Mouse (Mus musculus): ENCODE measurements around the gene Wdr90.

The Wdr90 gene

GRCm38 (mm10) chr17:25802825-25803517, 58.3 kb downstream of the Wdr90 start:
- no peak for DNase-seq (ENCODE audit: low read depth, low spot score)

DNA sequence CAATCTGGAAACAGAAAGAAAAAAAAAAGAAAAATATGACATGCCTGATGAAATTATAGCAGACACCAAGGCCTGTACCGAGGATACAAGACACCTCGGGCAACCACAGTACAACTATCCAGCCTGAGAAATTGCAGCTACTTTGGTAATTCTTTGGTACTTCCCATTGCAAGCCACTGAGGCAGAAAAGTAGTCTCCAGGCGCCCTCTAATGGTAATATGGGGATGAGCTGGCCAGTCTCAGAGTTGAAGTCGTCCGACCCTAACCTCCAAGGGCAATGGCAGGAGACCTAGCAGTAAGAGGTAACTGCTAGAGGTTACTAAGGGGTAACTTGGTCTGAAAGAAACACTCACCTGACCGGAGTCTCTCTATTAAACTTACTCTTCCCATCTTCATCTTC, 60.3 kb downstream of the Wdr90 start:
- DNase-seq (ENCODE audit: low read depth, low spot score) = peak; percentile 44

- peak; percentile 56 for DNase-seq (ENCODE audit: low read depth, low spot score)
Observed at GRCm38 (mm10) chr17:25796951-25797369, 64.3 kb downstream of the Wdr90 start, which contains the start of gene Metrn. Gene Metrn, minus strand, starts transcription at chr17:25797136.

DNA sequence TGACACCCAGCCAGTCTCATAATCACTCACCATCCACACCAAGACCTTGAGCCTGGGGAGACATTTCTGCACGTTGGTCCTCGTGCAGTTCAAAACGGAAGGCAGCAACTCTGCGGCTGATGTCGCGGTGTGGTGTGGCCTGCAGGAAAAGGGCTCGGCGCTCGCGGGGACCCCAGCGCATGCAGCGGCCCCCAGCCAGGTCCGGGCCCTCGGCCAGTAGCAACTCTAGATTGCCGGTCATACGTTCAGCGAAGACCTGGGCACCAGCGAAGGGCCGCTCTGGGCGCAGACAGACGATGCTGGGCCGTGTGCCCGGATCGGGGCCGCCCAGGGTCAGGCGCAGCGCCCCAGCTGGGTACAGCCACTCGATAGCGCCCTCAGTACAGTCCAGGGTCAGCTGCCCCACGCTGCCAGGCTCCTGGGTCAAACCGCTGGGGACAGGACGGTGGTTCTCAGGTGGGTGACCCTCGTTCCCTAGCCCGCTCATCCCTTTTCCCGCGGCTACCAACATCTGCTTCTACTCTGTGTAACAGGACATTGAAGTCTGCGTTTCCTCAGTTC, 65.0 kb downstream of the Wdr90 start:
- DNase-seq (ENCODE audit: low read depth, low spot score) = no peak

DNA sequence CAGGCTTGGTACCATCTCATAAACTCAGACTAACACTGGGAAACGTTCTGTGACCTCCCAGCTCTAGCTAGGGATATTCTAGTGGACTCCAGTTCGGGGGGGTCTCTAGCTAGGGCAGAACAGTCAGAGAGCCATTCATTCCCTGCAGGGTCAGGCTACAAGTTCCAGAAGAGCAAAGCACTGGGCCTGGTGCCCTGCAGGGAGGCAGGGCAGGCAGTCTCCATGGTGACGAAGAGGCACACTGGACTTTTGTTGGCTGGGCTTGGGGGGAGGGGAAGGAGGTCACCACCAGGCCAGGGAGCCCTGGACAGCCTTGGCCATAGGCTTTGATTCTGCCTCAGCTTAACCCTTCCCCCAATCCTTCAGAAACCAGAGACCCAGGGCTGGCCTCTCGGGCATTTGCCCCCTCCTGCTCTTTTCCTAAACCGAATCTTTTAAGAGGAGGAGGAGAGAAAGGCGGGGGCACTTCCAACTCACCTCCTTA, 65.7 kb downstream of the Wdr90 start, which contains the start of gene AC134908.4:
Gene AC134908.4, minus strand, starts transcription at position 51 of the 484 bp plus-strand sequence.
- no peak for DNase-seq (ENCODE audit: low read depth, low spot score)

DNA sequence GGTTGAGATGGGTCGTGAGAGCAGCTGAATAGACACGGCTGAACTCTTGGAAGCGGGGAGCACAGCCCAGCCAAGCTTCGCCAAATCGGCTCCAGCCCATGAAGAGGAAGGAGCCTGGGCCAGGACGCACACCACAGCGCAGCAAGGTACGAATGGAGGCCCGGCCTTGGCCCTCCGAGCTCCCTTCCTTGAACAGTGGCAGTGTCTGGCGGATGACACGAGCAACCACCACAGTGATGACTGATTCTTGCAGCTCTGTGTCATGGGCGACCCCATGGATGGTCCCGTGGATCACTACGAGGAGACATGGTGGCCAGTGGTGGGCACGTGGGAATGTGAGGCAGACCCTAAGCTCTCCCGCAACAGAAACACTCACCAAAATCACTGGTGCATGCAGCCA, 66.3 kb downstream of the Wdr90 start:
- no peak for DNase-seq (ENCODE audit: low read depth, low spot score)
